Mouse (Mus musculus): Measurements from ENCODE around the gene Hbp1.
A peak's percentile ranks its signal among the peaks of the same experiment; 100 is the strongest.

The Hbp1 gene

DNA sequence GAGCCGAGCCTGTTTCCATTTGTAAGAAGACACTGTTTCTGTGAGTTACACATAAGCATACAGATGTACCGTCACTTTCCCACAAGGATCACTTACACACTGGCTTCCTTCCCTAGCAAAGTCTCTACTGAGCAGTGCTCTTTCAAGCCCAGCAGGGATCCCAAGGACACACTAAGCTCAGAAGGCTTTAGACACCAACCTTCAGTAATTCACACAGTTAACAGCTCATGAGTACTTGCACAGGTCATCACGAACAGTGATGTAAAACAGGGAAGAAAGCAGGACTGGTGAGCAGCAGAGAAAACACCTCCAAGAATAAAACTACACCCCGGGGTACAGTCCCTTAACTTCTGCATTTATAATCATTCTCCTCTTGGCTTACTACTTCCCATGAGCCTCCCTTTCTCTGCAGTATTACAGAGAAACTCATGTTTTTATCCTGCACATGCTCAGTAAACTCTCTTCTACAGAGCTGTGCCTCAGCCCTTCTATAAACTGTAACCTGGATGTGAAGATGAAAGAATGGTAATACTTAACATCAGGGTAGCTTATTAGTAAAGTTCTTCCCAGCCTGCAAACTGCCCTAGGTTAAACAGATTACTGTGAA lies 11.8 kb downstream of the Hbp1 start:
- no peaks in the 10 kb centered on the region for H3K27me3 ChIP-seq (ENCODE audit: control insufficient read depth, insufficient read depth, low read length, poor library complexity, severe bottlenecking)
- peaks cover 17% of the 10 kb centered on the region for H3K36me3 ChIP-seq (ENCODE audit: control insufficient read depth, insufficient read depth, low read length, poor library complexity, severe bottlenecking)
- no peak for DNase-seq (ENCODE audit: low read depth, low spot score)

DNA sequence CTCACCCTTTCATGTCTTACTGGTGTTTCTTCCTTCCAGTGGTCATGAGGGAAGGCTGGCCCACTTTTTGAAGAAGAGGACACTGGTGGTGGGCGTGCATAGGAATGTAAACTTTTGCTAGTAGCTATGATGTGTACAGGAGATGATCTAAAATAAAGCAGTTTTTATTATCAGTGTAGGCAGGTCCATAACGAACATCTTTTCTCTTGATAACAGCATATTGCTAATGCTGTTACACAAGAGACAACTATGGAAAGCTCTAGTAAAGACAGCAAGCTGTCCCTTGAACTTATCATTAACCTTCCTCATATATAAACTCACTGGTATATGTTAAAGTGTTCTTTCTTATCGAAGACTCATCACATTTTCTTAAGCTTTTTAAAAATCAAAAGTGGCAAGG lies 12.7 kb downstream of the Hbp1 start:
- H3K27me3 ChIP-seq (ENCODE audit: control insufficient read depth, insufficient read depth, low read length, poor library complexity, severe bottlenecking): no peaks in the 10 kb centered on the region
- no peak for DNase-seq (ENCODE audit: low read depth, low spot score)
- peaks cover 16% of the 10 kb centered on the region for H3K36me3 ChIP-seq (ENCODE audit: control insufficient read depth, insufficient read depth, low read length, poor library complexity, severe bottlenecking)

DNA sequence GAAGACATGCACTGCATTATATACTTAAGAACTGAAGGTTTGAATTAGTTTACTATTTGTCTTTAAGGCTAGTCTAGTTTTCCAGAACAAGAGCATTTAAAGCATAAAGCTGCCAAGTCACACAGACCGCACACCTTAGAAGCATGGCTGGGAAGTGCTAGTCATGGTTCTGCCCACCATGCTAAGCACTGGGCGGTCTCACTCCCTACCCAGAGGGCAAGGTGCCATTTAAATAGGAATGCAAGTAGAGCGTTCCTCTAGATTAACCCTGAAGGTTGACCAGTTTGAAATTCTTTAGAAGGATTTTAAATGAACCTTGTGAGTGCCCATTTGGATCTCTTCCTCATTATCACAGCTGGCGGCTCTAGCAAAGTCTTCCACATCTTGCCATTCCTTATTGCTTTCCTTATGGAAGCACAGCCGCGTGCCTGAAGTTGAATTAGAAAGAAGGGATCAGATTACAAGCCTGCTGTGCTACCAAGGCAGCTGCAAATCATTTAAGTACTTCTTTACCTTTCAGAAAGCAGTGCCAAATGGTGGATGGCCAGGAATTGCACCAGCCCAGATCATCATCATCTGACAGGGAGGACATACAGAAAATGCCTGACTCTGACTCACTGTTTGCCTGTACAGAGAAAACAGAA lies 13.6 kb downstream of the Hbp1 start:
- H3K36me3 ChIP-seq (ENCODE audit: control insufficient read depth, insufficient read depth, low read length, poor library complexity, severe bottlenecking): peaks cover 16% of the 10 kb centered on the region
- no peak for DNase-seq (ENCODE audit: low read depth, low spot score)
- no peaks in the 10 kb centered on the region for H3K27me3 ChIP-seq (ENCODE audit: control insufficient read depth, insufficient read depth, low read length, poor library complexity, severe bottlenecking)

DNA sequence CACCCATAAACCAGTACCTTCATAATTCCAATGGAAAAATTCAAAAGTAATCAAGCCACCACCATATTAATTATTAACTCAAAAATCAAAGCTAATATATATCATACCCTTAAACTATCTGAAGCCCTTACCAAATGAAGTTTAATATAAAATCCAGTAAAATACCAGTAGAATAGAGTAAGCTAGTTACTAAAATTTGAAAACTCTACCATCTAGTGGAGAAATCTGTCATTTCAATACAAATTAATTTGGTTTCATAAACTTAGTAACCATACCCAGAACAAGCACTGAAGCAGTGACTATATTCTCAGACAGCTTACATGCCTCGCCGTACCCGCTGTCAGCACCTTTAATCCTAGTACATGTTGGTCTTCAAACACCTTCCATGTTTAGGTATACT lies 18.5 kb downstream of the Hbp1 start:
- Histone ChIP-seq H3K36me3 (ENCODE audit: control insufficient read depth, insufficient read depth, low read length, poor library complexity, severe bottlenecking) (peaks cover 6% of the 10 kb centered on the region), H3K27me3 (ENCODE audit: control insufficient read depth, insufficient read depth, low read length, poor library complexity, severe bottlenecking) (no peaks in the 10 kb centered on the region)
- no peak for DNase-seq (ENCODE audit: low read depth, low spot score)

DNA sequence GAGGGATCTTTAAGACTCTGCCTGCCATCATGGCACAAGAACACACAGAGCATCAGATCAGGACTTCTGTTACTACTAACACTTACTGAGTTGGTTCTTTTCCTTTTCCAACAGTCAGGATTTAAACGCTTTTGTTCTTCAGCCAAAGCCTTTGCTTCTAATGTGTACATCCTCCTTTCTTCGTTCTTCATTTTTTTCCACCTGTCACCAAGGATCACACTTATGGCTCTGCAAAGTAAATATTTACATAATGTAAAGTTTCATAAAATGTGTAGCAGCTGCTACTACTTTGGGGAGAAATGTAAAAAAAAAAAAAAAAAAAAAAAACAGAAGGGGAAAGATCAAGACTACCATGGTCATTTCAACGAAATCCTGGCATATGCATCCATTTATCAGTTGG lies 21.8 kb downstream of the Hbp1 start:
- DNase-seq (ENCODE audit: low read depth, low spot score): no peak
- H3K36me3 ChIP-seq (ENCODE audit: control insufficient read depth, insufficient read depth, low read length, poor library complexity, severe bottlenecking): peaks cover 18% of the 10 kb centered on the region
- H3K27me3 ChIP-seq (ENCODE audit: control insufficient read depth, insufficient read depth, low read length, poor library complexity, severe bottlenecking): no peaks in the 10 kb centered on the region

DNA sequence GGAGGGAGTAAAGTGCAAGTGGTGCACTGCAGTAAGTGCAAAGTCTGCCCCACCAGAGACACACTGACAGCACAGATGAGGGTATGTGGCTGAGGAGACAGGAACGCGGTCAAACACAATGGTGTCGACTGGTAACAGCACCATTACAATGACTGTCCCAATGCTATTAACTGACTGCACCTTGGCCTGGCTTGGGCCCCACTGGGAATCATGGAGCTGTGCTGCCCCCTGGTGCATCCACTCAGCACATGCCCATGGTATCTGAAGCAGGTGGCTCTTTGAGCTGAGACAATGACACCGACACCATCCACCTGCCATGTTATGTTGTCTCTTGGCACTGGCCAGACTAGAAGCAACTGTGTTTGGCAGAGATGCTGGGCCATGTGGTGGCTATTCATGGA lies 23.7 kb downstream of the Hbp1 start:
- peak; percentile 57 for DNase-seq (ENCODE audit: low read depth, low spot score)
- Histone ChIP-seq H3K27me3 (ENCODE audit: control insufficient read depth, insufficient read depth, low read length, poor library complexity, severe bottlenecking) (no peaks in the 10 kb centered on the region), H3K36me3 (ENCODE audit: control insufficient read depth, insufficient read depth, low read length, poor library complexity, severe bottlenecking) (peaks cover 18% of the 10 kb centered on the region)

DNA sequence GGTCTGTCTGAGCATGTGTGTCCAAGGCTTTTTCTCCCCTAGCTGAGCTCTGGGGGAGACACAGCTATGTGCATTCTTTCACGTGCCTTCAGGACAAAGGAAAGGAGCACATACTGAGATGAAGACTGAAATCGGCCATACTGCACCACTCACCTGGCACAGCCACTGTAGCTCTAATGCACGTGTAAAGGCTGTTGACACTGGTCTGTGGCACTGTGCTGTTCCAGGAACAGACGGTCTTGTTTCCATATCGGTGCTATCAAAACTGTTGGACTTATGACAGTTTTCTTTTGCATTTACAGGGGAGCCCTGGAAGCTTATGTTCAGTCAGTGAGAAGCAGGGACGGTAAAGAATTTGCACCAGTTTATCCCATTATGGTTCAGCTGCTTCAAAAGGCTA lies 25.0 kb downstream of the Hbp1 start:
- no peak for DNase-seq (ENCODE audit: low read depth, low spot score)
- H3K36me3 ChIP-seq (ENCODE audit: control insufficient read depth, insufficient read depth, low read length, poor library complexity, severe bottlenecking): peaks cover 15% of the 10 kb centered on the region
- no peaks in the 10 kb centered on the region for H3K27me3 ChIP-seq (ENCODE audit: control insufficient read depth, insufficient read depth, low read length, poor library complexity, severe bottlenecking)

DNA sequence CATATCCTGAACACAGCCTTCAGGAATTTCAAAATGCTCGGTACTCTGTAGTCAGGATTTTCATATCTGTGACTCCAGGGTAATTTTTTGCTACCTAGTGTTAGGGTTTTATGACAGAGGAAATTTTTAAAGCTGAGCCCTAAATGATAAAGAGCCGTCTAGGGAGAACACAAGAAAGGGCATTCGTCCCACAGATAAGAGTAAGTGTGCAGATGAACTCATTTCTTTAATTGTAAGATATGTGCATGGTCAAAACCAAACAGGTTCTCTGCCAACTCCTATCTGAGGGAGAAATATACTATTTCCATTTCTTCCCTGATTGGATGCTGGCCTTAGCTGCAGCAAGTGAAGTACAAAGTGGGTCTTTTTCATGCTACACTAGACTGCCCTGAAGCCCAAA lies 26.2 kb downstream of the Hbp1 start:
- Histone ChIP-seq H3K36me3 (ENCODE audit: control insufficient read depth, insufficient read depth, low read length, poor library complexity, severe bottlenecking) (peaks cover 15% of the 10 kb centered on the region), H3K27me3 (ENCODE audit: control insufficient read depth, insufficient read depth, low read length, poor library complexity, severe bottlenecking) (no peaks in the 10 kb centered on the region)
- DNase-seq (ENCODE audit: low read depth, low spot score): no peak

DNA sequence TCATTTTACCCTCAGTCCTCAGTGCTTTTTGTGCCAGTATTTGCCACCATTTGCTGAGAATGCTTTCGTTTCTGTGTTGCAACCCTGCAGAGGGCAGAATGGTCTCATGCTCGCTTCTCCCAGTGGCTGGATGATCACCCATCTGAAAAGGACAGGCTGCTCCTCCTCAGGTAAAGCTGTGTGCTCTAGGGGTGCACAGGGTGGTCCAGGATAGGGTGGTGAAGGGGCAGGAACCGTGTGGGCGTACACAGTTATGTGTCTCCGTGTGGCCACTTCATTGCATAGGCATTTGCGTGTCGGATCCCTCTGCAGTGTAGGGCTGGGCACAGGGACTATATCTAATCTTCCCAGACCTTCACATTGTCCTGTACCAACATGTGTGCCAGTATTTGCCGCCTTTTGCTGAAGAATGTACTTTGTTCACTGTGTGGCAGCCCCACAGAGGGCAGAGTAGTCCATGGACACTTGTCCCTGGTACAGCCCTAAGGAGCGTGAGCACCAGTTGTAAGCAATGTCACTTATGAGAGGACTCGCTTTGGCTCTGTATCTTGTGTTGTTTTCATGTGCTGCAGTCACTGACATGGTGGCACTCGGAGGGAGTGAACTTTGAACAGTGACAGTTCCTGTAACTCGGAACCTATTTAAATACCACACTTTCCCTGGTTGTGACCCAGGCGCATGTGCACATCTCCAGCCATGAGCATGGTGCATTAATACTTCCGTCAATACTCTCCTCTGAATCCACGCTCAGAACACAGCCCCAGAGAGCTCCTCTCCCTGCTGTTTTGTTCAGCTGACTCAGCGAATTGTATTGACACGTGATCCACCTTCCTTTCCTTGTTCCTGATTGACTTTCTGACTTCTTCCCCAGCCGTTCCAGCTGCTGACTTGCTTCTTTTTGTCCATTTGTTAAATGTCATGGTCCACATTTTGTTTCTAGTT lies 29.6 kb downstream of the Hbp1 start:
- Histone ChIP-seq H3K27me3 (ENCODE audit: control insufficient read depth, insufficient read depth, low read length, poor library complexity, severe bottlenecking) (no peaks in the 10 kb centered on the region), H3K36me3 (ENCODE audit: control insufficient read depth, insufficient read depth, low read length, poor library complexity, severe bottlenecking) (peaks cover 9% of the 10 kb centered on the region; the same call in 1 of the 2 replicates)
- no peak for DNase-seq (ENCODE audit: low read depth, low spot score)

DNA sequence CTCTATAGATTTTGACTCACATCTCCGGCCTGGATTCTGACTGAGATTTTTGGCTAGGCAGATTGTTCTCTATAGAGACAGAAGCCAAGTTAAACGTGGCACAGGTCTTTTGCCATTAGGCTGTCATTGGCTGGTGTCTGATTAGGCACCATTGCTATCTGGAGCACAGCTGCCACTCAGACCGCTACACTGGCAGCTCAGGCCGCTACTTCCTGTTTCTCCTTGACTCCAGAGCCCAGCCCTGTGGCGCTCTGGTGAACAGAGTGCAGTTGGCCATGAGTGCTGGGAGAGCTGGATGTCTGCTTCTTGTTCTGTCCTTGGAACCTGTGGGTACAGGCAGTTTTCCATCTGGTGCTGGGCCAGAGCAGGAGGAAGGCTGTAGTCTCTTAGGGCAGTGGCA lies 33.1 kb downstream of the Hbp1 start:
- no peak for DNase-seq (ENCODE audit: low read depth, low spot score)
- no peaks in the 10 kb centered on the region for H3K27me3 ChIP-seq (ENCODE audit: control insufficient read depth, insufficient read depth, low read length, poor library complexity, severe bottlenecking)
- H3K36me3 ChIP-seq (ENCODE audit: control insufficient read depth, insufficient read depth, low read length, poor library complexity, severe bottlenecking): no peaks in the 10 kb centered on the region; the same call in 1 of the 2 replicates

DNA sequence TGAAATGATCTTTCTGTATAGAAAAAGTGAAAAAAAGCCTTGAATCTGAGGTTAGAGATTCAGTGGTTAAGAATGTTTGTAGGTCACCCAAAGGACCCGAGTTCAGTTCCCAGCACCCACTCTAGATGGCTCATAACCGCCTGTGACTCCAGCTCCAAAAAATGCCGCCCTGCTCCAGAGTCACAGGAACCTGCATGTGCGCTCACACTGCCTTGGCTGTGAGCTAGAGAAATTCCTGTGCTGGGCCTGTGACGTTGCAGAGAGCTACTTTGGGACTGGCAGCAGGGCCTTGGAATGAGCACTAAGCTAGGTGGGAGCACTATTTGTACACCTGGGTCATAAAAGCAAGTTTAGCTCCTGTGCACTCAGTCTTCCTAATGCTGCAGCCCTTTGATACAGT lies 33.6 kb downstream of the Hbp1 start:
- no peak for DNase-seq (ENCODE audit: low read depth, low spot score)
- Histone ChIP-seq H3K36me3 (ENCODE audit: control insufficient read depth, insufficient read depth, low read length, poor library complexity, severe bottlenecking) (no peaks in the 10 kb centered on the region; the same call in 1 of the 2 replicates), H3K27me3 (ENCODE audit: control insufficient read depth, insufficient read depth, low read length, poor library complexity, severe bottlenecking) (no peaks in the 10 kb centered on the region)

DNA sequence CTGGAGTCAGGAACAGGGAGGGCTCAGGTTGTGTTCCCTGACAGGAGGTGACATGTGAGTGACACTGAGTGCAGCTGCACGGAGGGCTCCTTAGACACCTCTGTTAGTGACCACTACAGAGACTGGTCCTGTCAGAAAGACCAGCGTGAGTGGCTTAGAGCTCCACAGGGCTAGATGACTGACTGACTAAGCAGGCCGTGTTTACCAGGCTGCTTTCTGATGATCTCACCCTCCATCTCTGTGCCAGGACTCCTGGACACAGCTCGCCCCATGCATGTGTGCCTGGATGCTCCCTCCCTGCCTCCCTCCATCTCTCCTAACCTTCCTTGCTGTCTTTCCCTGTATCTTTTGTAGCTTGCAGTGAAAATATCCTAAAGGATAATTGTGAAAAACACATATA lies 36.7 kb downstream of the Hbp1 start:
- no peak for DNase-seq (ENCODE audit: low read depth, low spot score)
- H3K27me3 ChIP-seq (ENCODE audit: control insufficient read depth, insufficient read depth, low read length, poor library complexity, severe bottlenecking): no peaks in the 10 kb centered on the region
- H3K36me3 ChIP-seq (ENCODE audit: control insufficient read depth, insufficient read depth, low read length, poor library complexity, severe bottlenecking): no peaks in the 10 kb centered on the region

DNA sequence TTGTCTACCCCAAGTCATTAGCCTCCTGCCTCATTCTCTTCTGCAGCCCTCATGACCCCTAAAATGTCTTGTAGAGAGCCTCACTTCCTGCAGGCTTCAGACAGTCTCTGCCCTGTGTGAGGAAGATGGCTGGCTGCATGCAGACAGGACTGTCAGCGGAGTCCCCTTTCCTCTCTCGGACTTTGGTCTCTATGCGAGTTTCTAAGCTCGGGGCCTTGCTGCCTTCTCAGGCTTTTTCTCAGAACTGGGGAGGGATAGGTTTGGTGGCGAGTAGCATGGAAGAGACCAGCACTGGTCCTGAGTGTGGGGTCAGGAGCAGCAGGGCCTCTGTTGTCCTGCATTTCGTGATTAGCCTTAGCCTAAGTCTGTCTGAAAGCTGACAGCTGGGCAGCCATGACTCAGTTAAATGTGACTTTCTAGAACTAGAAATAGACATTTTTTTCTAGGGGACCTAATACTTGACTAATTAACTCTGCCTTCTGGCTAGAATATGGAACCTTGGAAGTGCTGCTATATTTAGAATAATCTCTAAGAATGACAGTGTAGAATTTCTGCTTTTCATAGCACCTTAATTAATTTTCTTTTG lies 37.3 kb downstream of the Hbp1 start:
- H3K36me3 ChIP-seq (ENCODE audit: control insufficient read depth, insufficient read depth, low read length, poor library complexity, severe bottlenecking): no peaks in the 10 kb centered on the region
- no peaks in the 10 kb centered on the region for H3K27me3 ChIP-seq (ENCODE audit: control insufficient read depth, insufficient read depth, low read length, poor library complexity, severe bottlenecking)
- DNase-seq (ENCODE audit: low read depth, low spot score): no peak

DNA sequence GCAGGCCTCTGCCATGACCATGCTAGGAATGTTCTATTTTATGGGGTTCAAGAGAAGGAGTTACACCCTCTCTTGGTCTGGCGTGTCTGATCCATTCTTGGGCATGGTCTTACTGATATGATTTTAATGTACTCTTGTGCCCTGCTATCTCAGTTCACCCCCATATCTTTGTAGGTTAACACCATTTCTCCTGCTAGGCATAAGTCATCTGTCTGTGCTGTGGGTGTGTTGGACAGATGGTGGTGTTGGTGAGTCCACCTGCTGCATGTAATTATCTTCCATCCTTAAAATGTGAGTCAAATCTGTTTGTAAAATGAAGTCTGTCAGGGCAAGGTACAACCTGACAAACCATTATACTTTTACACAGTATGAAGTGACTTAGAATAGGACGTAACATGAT lies 42.9 kb downstream of the Hbp1 start:
- DNase-seq (ENCODE audit: low read depth, low spot score): no peak
- Histone ChIP-seq H3K27me3 (ENCODE audit: control insufficient read depth, insufficient read depth, low read length, poor library complexity, severe bottlenecking) (no peaks in the 10 kb centered on the region), H3K36me3 (ENCODE audit: control insufficient read depth, insufficient read depth, low read length, poor library complexity, severe bottlenecking) (0 out of 2 replicates have a peak, but pooled peaks cover 4% of the 10 kb centered on the region)
